Mouse (Mus musculus) thymus, postnatal 10 days (tissue): ENCODE data around the gene Ddx6.

Source experiments
- DNase-seq, 2 experiments: peaks; one replicate each; pipeline ENCODE4 v3.0.0; 2021; ENCODE audit warnings: low spot score in 2 of 2

Ddx6 gene

GRCm38 (mm10) chr9:44686638-44687037 lies 81.9 kb downstream of the Ddx6 start:
- DNase-seq: no peak

DNA sequence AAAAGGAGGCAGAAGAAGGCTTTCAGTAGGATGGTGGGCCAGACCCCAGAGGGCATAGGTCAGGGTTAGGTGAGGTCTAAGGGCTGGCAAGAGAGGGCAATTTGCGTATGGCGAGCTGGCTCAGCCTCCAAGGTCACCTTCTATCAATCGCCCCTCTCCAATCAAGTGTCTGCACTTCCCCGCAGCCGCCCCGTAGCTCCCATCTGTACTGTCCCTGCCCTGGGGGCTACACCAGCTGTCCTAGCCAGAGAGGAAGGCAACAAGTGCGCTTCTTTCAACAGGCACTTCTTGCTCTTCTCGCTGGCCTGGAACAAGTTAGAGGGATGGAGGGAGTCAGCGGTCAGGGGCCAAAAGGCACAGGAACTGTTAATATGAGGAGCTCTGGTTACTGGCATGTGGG lies 83.3 kb downstream of the Ddx6 start:
- no peak for DNase-seq
